Mouse (Mus musculus): ENCODE data around the gene Defa25. TPM values are rescaled to one million over a fixed set of nuclear protein-coding genes. Genes with fewer than 3 reads are reported as not detected.
"Not testable (repeated sequence)": the region's sequence is repeated elsewhere in the genome, so short reads cannot be mapped to it uniquely, and the experiment has no call there.

Gene Defa25
- total RNA-seq (2015) (not detected in 2 replicates), total RNA-seq (2017) (not detected in 2 replicates)

- not testable (repeated sequence) for ATAC-seq (replicated peaks; ENCODE audit: poor library complexity)
Measured at GRCm38 (mm10) chr8:21084142-21084541, at the start of gene Defa25. TSS of gene Defa25 (plus strand) at chr8:21084442.

- ATAC-seq (replicated peaks; ENCODE audit: poor library complexity), result not testable (repeated sequence)
Measured at GRCm38 (mm10) chr8:21054747-21055146, 29.5 kb upstream of the Defa25 start, which contains the start of gene Defa23. TSS of gene Defa23 (plus strand) at chr8:21055047.

- ATAC-seq (replicated peaks; ENCODE audit: poor library complexity), result not testable (repeated sequence)
Measured at GRCm38 (mm10) chr8:21064738-21065137, 19.5 kb upstream of the Defa25 start, which contains the start of gene Defa35. TSS of gene Defa35 (plus strand) at chr8:21065038.

- no peak for ATAC-seq (replicated peaks; ENCODE audit: poor library complexity)
Measured at GRCm38 (mm10) chr8:21093106-21093505, 8.9 kb downstream of the Defa25 start.

GRCm38 (mm10) chr8:21095950-21096349 is 11.7 kb downstream of the Defa25 start, which contains the start of gene Gm14851:
TSS of gene Gm14851 (minus strand) at chr8:21096050.
- not testable (repeated sequence) for ATAC-seq (replicated peaks; ENCODE audit: poor library complexity)

- ATAC-seq (replicated peaks; ENCODE audit: poor library complexity), result not testable (repeated sequence)
Measured at GRCm38 (mm10) chr8:21134342-21134741, 50.1 kb downstream of the Defa25 start, which contains the start of gene Defa30. TSS of gene Defa30 (plus strand) at chr8:21134642.

Other genes with a start within 250 kb of the Defa25 start
- gene Defb33, start 191.8 kb upstream of the Defa25 start, total RNA-seq (2015), result not detected in 2 replicates
- not detected in 2 replicates for gene Defb33, start 191.8 kb upstream of the Defa25 start, total RNA-seq (2017)
- not detected in 2 replicates for gene Gm15056, start 181.8 kb upstream of the Defa25 start, total RNA-seq (2015)
- gene Gm15056, start 181.8 kb upstream of the Defa25 start, total RNA-seq (2017), result not detected in 2 replicates
- gene Gm6040, start 162.4 kb upstream of the Defa25 start, total RNA-seq (2015), result not detected in 2 replicates
- not detected in 2 replicates for gene Gm6040, start 162.4 kb upstream of the Defa25 start, total RNA-seq (2017)
- not detected in 2 replicates for gene AY761185, start 139.7 kb upstream of the Defa25 start, total RNA-seq (2015)
- not detected in 2 replicates for gene AY761185, start 139.7 kb upstream of the Defa25 start, total RNA-seq (2017)
- gene Defa21, start 58.9 kb upstream of the Defa25 start, total RNA-seq (2015), result not detected in 2 replicates
- not detected in 2 replicates for gene Defa21, start 58.9 kb upstream of the Defa25 start, total RNA-seq (2017)
- not detected in 2 replicates for gene Defa23, start 29.4 kb upstream of the Defa25 start, total RNA-seq (2015)
- gene Defa23, start 29.4 kb upstream of the Defa25 start, total RNA-seq (2017), result not detected in 2 replicates
- not detected in 2 replicates for gene Defa35, start 19.4 kb upstream of the Defa25 start, total RNA-seq (2015)
- gene Defa35, start 19.4 kb upstream of the Defa25 start, total RNA-seq (2017), result not detected in 2 replicates
- gene Gm14851, start 11.6 kb downstream of the Defa25 start, total RNA-seq (2015), result not detected in 2 replicates
- not detected in 2 replicates for gene Gm14851, start 11.6 kb downstream of the Defa25 start, total RNA-seq (2017)
- not detected in 2 replicates for gene Defa30, start 50.2 kb downstream of the Defa25 start, total RNA-seq (2015)
- not detected in 2 replicates for gene Defa30, start 50.2 kb downstream of the Defa25 start, total RNA-seq (2017)
- not detected in 2 replicates for gene Defa22, start 77.8 kb downstream of the Defa25 start, total RNA-seq (2015)
- gene Defa22, start 77.8 kb downstream of the Defa25 start, total RNA-seq (2017), result not detected in 2 replicates
- gene Defa31, start 107.2 kb downstream of the Defa25 start, total RNA-seq (2015), result not detected in 2 replicates
- gene Defa31, start 107.2 kb downstream of the Defa25 start, total RNA-seq (2017), result not detected in 2 replicates
- gene Gm15293, start 117.1 kb downstream of the Defa25 start, total RNA-seq (2015), result not detected in 2 replicates
- not detected in 2 replicates for gene Gm15293, start 117.1 kb downstream of the Defa25 start, total RNA-seq (2017)
- not detected in 2 replicates for gene Gm15292, start 165.3 kb downstream of the Defa25 start, total RNA-seq (2015)
- not detected in 2 replicates for gene Gm15292, start 165.3 kb downstream of the Defa25 start, total RNA-seq (2017)
- gene Defa27, start 231.1 kb downstream of the Defa25 start, total RNA-seq (2015), result not detected in 2 replicates
- gene Defa27, start 231.1 kb downstream of the Defa25 start, total RNA-seq (2017), result not detected in 2 replicates
- not detected in 2 replicates for gene Defa29, start 242.6 kb downstream of the Defa25 start, total RNA-seq (2015)
- not detected in 2 replicates for gene Defa29, start 242.6 kb downstream of the Defa25 start, total RNA-seq (2017)

Data from megakaryocyte progenitor cell, adult 5-6 weeks (primary cell).